Mouse (Mus musculus): ENCODE measurements around the gene Parp12. TPM values are rescaled to one million over a fixed set of nuclear protein-coding genes. Genes with fewer than 3 reads are reported as not detected.

Gene Parp12
- total RNA-seq, 2 experiments from 2014 or later, result 7.3 to 7.9 TPM

DNA sequence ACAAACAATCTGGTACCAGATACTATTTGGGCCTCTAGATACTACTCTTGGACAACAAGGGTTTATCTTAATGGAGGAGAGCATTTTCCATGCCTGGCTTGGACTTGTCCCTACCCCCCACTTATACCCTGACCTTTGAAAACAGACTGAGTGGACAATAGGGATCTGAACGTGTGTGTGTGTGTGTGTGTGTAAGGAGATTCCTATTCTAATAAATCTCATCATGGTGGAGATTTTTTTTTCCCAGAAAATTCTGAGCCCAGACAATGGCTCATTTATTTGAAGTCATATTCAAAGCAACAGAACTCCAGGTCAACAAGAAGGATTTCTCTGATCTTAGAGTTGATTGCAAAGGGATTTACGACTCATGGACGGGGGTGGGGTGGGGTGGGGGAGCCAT, 59.2 kb downstream of the Parp12 start:
- no peak for DNase-seq (ENCODE audit: low spot score in 2 of 2)

DNA sequence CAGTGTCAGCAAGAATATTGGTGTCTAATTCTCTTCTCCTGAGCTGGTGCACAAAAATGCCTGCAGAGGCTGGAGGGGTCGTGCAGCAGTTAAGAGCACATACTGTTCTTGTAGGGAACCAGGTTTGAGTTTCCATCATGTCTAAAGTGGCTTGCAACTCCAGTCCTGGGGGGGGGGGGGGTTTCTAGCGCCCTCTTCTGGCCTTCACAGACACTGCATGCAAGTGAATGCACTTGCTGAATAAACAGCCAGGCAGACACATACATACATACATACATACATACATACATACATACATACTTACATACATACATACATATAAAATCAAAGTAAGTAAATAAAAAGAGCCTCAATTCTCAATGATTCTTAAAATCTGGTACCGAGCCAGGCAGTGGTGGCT, 59.8 kb downstream of the Parp12 start:
- DNase-seq (ENCODE audit: low spot score in 2 of 2), result no peak

DNA sequence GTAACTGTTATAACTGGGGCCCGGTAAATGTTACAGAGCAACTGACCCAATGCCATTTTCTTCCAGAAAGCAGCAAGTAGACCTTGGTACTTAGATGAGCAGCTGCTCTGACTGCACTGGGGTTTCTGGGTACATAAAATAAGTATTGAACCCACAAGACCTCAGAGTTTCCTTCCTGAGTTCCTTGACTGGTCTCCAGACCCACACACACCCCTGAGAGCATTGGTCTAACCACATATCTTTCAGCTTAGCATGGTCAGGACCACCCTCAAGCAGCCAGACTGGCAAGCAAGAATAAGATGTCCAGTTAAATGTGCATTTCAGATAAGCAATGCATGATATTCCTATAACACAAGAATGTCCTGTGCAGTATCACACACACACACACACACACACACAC, 61.0 kb downstream of the Parp12 start:
- DNase-seq (ENCODE audit: low spot score in 2 of 2), result no peak

GRCm38 (mm10) chr6:39055831-39056261, 62.3 kb downstream of the Parp12 start:
- DNase-seq (ENCODE audit: low spot score in 2 of 2), result no peak

- no peak for DNase-seq (ENCODE audit: low spot score in 2 of 2)
These were observed 63.2 kb downstream of the Parp12 start for GRCm38 (mm10) chr6:39054878-39055508.

DNA sequence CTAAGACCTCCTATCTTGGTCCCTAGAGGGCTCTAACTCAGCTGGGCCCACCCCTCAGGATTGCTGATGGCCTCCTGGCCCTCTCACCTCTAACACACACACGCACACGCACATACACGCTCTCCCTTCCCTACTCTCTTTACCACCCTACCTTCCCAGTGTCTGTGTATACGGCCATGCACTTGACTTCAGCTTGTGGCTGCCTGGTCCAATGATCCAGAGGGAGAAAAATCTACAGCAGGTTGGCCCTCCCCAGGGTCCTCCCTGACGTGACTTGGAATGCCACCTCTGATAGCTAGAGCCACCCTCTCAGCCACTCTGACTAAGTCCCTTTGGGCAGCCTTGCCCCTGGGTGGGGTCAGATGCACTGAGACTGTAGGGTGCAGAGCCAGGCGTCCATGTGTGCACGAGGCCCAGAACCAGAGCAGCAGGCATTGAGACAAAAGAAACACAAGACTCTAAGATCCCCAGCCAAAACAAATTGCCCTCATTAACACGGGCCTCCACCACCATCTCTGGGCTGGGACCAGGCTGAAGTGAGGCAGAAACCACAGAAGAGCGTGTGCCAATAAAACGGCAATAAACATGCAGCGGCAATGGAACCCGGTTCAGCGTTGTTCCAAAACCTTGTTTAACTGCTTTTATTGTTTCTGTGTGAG, 63.8 kb downstream of the Parp12 start:
- no peak for DNase-seq (ENCODE audit: low spot score in 2 of 2)

- no peak for DNase-seq (ENCODE audit: low spot score in 2 of 2)
These were observed 65.5 kb downstream of the Parp12 start for GRCm38 (mm10) chr6:39052636-39053035.

- DNase-seq (ENCODE audit: low spot score in 2 of 2), result no peak
These were observed 66.2 kb downstream of the Parp12 start for GRCm38 (mm10) chr6:39051799-39052556.

DNA sequence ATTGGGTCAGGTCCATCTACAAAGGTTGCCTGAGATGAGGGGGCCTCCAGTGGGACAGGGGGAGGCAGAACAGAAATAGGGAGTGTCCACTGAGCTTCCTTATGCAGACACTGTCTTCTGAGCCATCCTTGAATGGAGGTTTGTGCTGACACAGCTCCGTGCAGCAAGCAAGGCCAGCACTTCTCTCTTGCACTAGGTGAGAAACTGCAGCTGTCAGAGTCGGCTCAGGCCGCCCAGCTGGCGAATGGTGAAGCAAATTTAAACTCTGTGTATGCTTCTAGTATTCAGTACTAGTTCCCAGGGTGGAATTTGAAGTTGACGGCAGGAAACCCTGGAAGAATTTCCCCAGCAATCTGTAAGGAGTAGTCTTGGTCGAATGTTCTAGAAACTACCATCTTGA, 67.3 kb downstream of the Parp12 start:
- no peak for DNase-seq (ENCODE audit: low spot score in 2 of 2)

DNA sequence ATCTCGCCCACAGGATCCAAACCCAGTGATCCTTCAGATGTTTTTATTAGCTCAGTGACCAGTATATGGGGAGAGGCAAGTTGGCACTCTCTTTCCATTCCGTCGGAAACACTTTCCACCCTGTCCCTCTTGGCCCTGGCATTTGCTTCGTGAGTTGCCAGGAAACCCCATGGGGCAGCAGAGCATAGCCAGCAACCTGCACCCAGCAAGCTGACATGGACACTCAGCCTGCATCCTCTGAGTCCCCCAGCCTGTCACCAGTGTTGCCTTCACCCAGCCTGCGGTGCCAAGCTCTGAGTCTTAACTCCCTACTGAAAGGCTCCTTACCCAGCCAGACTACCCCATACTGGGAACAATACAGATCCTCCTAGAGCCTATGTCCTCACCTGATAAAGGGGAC, 69.0 kb downstream of the Parp12 start:
- no peak for DNase-seq (ENCODE audit: low spot score in 2 of 2)

DNA sequence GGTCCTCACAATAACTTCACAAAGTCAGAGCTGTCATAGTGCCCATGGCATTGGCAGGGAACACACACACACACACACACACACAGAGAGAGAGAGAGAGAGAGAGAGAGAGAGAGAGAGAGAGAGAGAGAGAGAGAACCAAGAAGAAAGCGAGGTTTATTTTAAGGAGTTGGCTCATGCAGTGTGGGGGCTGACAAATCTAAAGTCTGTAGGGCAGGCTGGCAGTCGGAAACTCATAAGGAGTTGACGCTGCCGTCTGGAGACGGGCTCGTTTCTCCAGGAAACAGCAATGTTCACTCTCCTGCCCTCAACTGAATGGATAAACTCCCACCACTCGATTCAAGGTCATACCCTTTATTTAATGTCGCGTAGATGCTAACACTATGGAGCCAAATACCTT, 77.7 kb downstream of the Parp12 start:
- no peak for DNase-seq (ENCODE audit: low spot score in 2 of 2)

Other genes with a start within 250 kb of the Parp12 start
- gene Tbxas1, start 242.9 kb downstream of the Parp12 start, total RNA-seq (2021), result 1 to 10 TPM; 2.0 to 2.2 TPM
- gene Hipk2, start 242.2 kb downstream of the Parp12 start, total RNA-seq (2021), result 10 to 100 TPM; 45.5 to 48.7 TPM
- gene Kdm7a, start 88.4 kb upstream of the Parp12 start, total RNA-seq (2021), result 10 to 100 TPM; 40.2 to 47.6 TPM

Data from left cerebral cortex, adult 18-20 months (tissue).